Mouse (Mus musculus): ENCODE data around the gene Lgals9.
"Not testable (repeated sequence)": the region's sequence is repeated elsewhere in the genome, so short reads cannot be mapped to it uniquely, and the experiment has no call there.

The Lgals9 gene

GRCm38 (mm10) chr11:79012529-79012928 lies 27.8 kb upstream of the Lgals9 start:
- in situ Hi-C loops (cut with MboI; ENCODE audit: unreplicated experiment in 2 of 2) = loop anchor here in 1 of 2 experiments (10.0 to 25.0 kb wide), 3 partner anchors 48 to 1700 kb away; partner anchors contain the start of genes Atad5 and Crlf3

- in situ Hi-C loops (cut with MboI; ENCODE audit: unreplicated experiment in 2 of 2) = loop anchor here in 1 of 2 experiments (25.0 kb wide), 2 partner anchors 1078 to 1703 kb away; partner anchors contain the start of genes Atad5 and Crlf3
Observed at GRCm38 (mm10) chr11:79008891-79009290, 24.1 kb upstream of the Lgals9 start.

- in situ Hi-C loops (cut with MboI; ENCODE audit: unreplicated experiment in 2 of 2) = loop anchor here in 1 of 2 experiments (25.0 kb wide), 2 partner anchors 1079 to 1704 kb away; partner anchors contain the start of genes Atad5 and Crlf3
Observed at GRCm38 (mm10) chr11:79008007-79008775, 23.4 kb upstream of the Lgals9 start.

- in situ Hi-C loops (cut with MboI; ENCODE audit: unreplicated experiment in 2 of 2) = loop anchor here in 1 of 2 experiments (25.0 kb wide), 2 partner anchors 1080 to 1705 kb away; partner anchors contain the start of genes Atad5 and Crlf3
Observed at GRCm38 (mm10) chr11:79007356-79007755, 22.6 kb upstream of the Lgals9 start.

GRCm38 (mm10) chr11:79006417-79006816 lies 21.7 kb upstream of the Lgals9 start:
- in situ Hi-C loops (cut with MboI; ENCODE audit: unreplicated experiment in 2 of 2) = loop anchor here in 1 of 2 experiments (25.0 kb wide), 2 partner anchors 1081 to 1706 kb away; partner anchors contain the start of genes Atad5 and Crlf3

- in situ Hi-C loops (cut with MboI; ENCODE audit: unreplicated experiment in 2 of 2) = loop anchor here in 1 of 2 experiments (25.0 kb wide), 2 partner anchors 1082 to 1707 kb away; partner anchors contain the start of genes Atad5 and Crlf3
Observed at GRCm38 (mm10) chr11:79005578-79006394, 21.0 kb upstream of the Lgals9 start.

- in situ Hi-C loops (cut with MboI; ENCODE audit: unreplicated experiment in 2 of 2) = loop anchor here in 1 of 2 experiments (25.0 kb wide), 2 partner anchors 1083 to 1708 kb away; partner anchors contain the start of genes Atad5 and Crlf3
Observed at GRCm38 (mm10) chr11:79003769-79004638, 19.3 kb upstream of the Lgals9 start.

GRCm38 (mm10) chr11:79003053-79003768 lies 18.5 kb upstream of the Lgals9 start:
- in situ Hi-C loops (cut with MboI; ENCODE audit: unreplicated experiment in 2 of 2) = loop anchor here in 1 of 2 experiments (25.0 kb wide), 2 partner anchors 1084 to 1709 kb away; partner anchors contain the start of genes Atad5 and Crlf3

GRCm38 (mm10) chr11:79002551-79002951 lies 17.8 kb upstream of the Lgals9 start:
- in situ Hi-C loops (cut with MboI; ENCODE audit: unreplicated experiment in 2 of 2) = loop anchor here in 1 of 2 experiments (25.0 kb wide), 2 partner anchors 1085 to 1710 kb away; partner anchors contain the start of genes Atad5 and Crlf3

GRCm38 (mm10) chr11:79001871-79002270 lies 17.1 kb upstream of the Lgals9 start:
- in situ Hi-C loops (cut with MboI; ENCODE audit: unreplicated experiment in 2 of 2) = loop anchor here in 1 of 2 experiments (25.0 kb wide), 2 partner anchors 1085 to 1710 kb away; partner anchors contain the start of genes Atad5 and Crlf3

GRCm38 (mm10) chr11:78999118-78999517 lies 14.4 kb upstream of the Lgals9 start:
- in situ Hi-C loops (cut with MboI; ENCODE audit: unreplicated experiment in 2 of 2) = loop anchor here in 1 of 2 experiments (5.0 kb wide), 1 partner anchor 523 kb away; the partner anchor contains the start of gene Evi2b

GRCm38 (mm10) chr11:78990875-78991543 lies 6.3 kb upstream of the Lgals9 start:
- in situ Hi-C loops (cut with MboI; ENCODE audit: unreplicated experiment in 2 of 2) = not testable (repeated sequence)

- in situ Hi-C loops (cut with MboI; ENCODE audit: unreplicated experiment in 2 of 2) = no loop called here
Observed at GRCm38 (mm10) chr11:78990096-78990495, 5.3 kb upstream of the Lgals9 start.

- in situ Hi-C loops (cut with MboI; ENCODE audit: unreplicated experiment in 2 of 2) = not testable (repeated sequence)
Observed at GRCm38 (mm10) chr11:78989206-78989605, 4.5 kb upstream of the Lgals9 start.

- in situ Hi-C loops (cut with MboI; ENCODE audit: unreplicated experiment in 2 of 2) = no loop called here
Observed at GRCm38 (mm10) chr11:78986311-78987002, 1.7 kb upstream of the Lgals9 start.

- in situ Hi-C loops (cut with MboI; ENCODE audit: unreplicated experiment in 2 of 2) = no loop called here
Observed at GRCm38 (mm10) chr11:78985505-78985904, 759 bp upstream of the Lgals9 start.

GRCm38 (mm10) chr11:78983539-78983938 lies 1.2 kb downstream of the Lgals9 start:
- in situ Hi-C loops (cut with MboI; ENCODE audit: unreplicated experiment in 2 of 2) = loop anchor here (5.0 kb wide), 2 partner anchors 34 to 39 kb away; no protein-coding TSS in a partner anchor

All from v-Abl transformed pro-B cells (cell line).